Mouse (Mus musculus): Measurements from ENCODE around the gene Skap1.

Gene Skap1

GRCm38 (mm10) chr11:96781425-96781824, 317.0 kb downstream of the Skap1 start:
- no peak for DNase-seq (ENCODE audit: low read depth, low spot score)

- peak; percentile 64 for DNase-seq (ENCODE audit: low read depth, low spot score)
Measured at GRCm38 (mm10) chr11:96784847-96785246, 320.5 kb downstream of the Skap1 start.

- no peak for DNase-seq (ENCODE audit: low read depth, low spot score)
Measured at GRCm38 (mm10) chr11:96786731-96787450, 322.5 kb downstream of the Skap1 start.

- DNase-seq (ENCODE audit: low read depth, low spot score), result peak; percentile 93
Measured at GRCm38 (mm10) chr11:96788871-96789795, 324.7 kb downstream of the Skap1 start, which contains the start of gene Cbx1. TSS of gene Cbx1 (plus strand) at chr11:96789127.

- DNase-seq (ENCODE audit: low read depth, low spot score), result peak; percentile 22
Measured at GRCm38 (mm10) chr11:96789990-96790389, 325.6 kb downstream of the Skap1 start.

GRCm38 (mm10) chr11:96790681-96791080, 326.3 kb downstream of the Skap1 start:
- no peak for DNase-seq (ENCODE audit: low read depth, low spot score)

GRCm38 (mm10) chr11:96795491-96795890, 331.1 kb downstream of the Skap1 start:
- no peak for DNase-seq (ENCODE audit: low read depth, low spot score)

- no peak for DNase-seq (ENCODE audit: low read depth, low spot score)
Measured at GRCm38 (mm10) chr11:96796081-96796480, 331.7 kb downstream of the Skap1 start.

GRCm38 (mm10) chr11:96796586-96796985, 332.2 kb downstream of the Skap1 start:
- peak; percentile 35 for DNase-seq (ENCODE audit: low read depth, low spot score)

GRCm38 (mm10) chr11:96799511-96799910, 335.1 kb downstream of the Skap1 start:
- DNase-seq (ENCODE audit: low read depth, low spot score), result no peak

GRCm38 (mm10) chr11:96805606-96806005, 341.2 kb downstream of the Skap1 start:
- peak; percentile 58 for DNase-seq (ENCODE audit: low read depth, low spot score)

GRCm38 (mm10) chr11:96808066-96808465, 343.7 kb downstream of the Skap1 start:
- DNase-seq (ENCODE audit: low read depth, low spot score), result no peak

Measured in CD4-positive helper T cell, adult 2 months (primary cell).